In genomic region chr19:42589246-42589645, GRCm38 (mm10) we compare ENCODE assay signal across 13 mouse cellular contexts. TPM values are rescaled to one million over a fixed set of nuclear protein-coding genes. Genes with fewer than 3 reads are reported as not detected.
DNase-seq lines count a peak whose midpoint lies in the region; ATAC-seq and TF ChIP-seq lines count a peak whose summit lies in the region.
"Had no signal": no experiment of that assay in that cellular context is flagged by ENCODE, and none has a peak within 500 bp of the region (broad histone marks: within the 10 kb centered on the region; RNA-seq: fewer than 3 reads in every experiment).

No protein-coding gene starts in this region.

- no peak overlapping the region for H3K9ac ChIP-seq in heart, embryonic 11.5 days (ENCODE audit: low read depth, low read length)
- no peak overlapping the region for H3K9ac ChIP-seq in CH12.LX (ENCODE audit: insufficient read depth, low read depth)
- H3K9ac ChIP-seq: embryonic facial prominence, embryonic 12.5 days; midbrain, embryonic 12.5 days had no signal

- no peaks in the 10 kb centered on the region for H3K9me3 ChIP-seq in heart, embryonic 11.5 days (replicated peaks; ENCODE audit: control insufficient read depth, low read length)
- no peaks in the 10 kb centered on the region for H3K9me3 ChIP-seq in CH12.LX (replicated peaks; ENCODE audit: low read length)
- H3K9me3 ChIP-seq: embryonic facial prominence, embryonic 12.5 days; midbrain, embryonic 12.5 days had no signal

- peak; percentile 10 for DNase-seq in heart, adult 8-10 months (ENCODE audit: low spot score)
- no peak for DNase-seq in left cerebral cortex, adult 2 months (ENCODE audit: extremely low spot score in 1 of 2, low spot score in 2 of 2)
- DNase-seq in left cerebral cortex, adult 8-10 months (ENCODE audit: low spot score in 2 of 2), result no peak
- DNase-seq in CH12.LX (ENCODE audit: extremely low read depth) (no peak), adipocyte (ENCODE audit: low spot score) (peak; percentile 61)
- no peak for DNase-seq in thymus, postnatal 10 days (ENCODE audit: low spot score in 2 of 2)
- DNase-seq in gastrocnemius, adult 8-10 months (ENCODE audit: low spot score in 2 of 2), result no peak
- DNase-seq: adrenal gland, adult 8-10 months; gastrocnemius, postnatal 36 days had no signal

- no peak for TF ChIP-seq POLR2A in CH12.LX (IDR thresholded peaks at IDR 0.05; ENCODE audit: low read depth, low read length)

- in situ Hi-C loops in CH12.LX (cut with MboI; ENCODE audit: low pct_ligation_motif_present, low pct_unique_long_range_greater_than_20kb, low sequenced_read_pairs), result no loop called here

- no peak overlapping the region for H3K27ac ChIP-seq in heart, embryonic 11.5 days (ENCODE audit: low read depth, low read length)
- no peak overlapping the region for H3K27ac ChIP-seq in left cerebral cortex, adult 2 months
- no peak overlapping the region for H3K27ac ChIP-seq in CH12.LX (ENCODE audit: insufficient read depth, low read depth)
- H3K27ac ChIP-seq: embryonic facial prominence, embryonic 12.5 days; midbrain, embryonic 12.5 days had no signal

- no peak for TF ChIP-seq EP300 in CH12.LX (IDR thresholded peaks at IDR 0.05; ENCODE audit: low read length)

- intact Hi-C loops in left cerebral cortex, adult 2 months (cut with DNase I), result loop anchor here (1.0 to 2.0 kb wide), 2 partner anchors 66 to 156 kb away; no protein-coding TSS in a partner anchor

- WGBS in heart, embryonic 11.5 days (ENCODE audit: insufficient replicate concordance), result 84% methylated on average over 1 of the region's 1 CpGs

- peak; percentile 63 for TF ChIP-seq CTCF in left cerebral cortex, adult 2 months (IDR thresholded peaks at IDR 0.05)
- TF ChIP-seq CTCF in CH12.LX (conservative IDR thresholded peaks at IDR 0.05 in 1 of 2, IDR thresholded peaks at IDR 0.05 in 1 of 2; ENCODE audit: low read depth in 2 of 2, low read length in 2 of 2), result peak in 1 of 2 experiments; percentile 36; a peak in 2 of 4 replicates

- no peak for ATAC-seq in heart, embryonic 11.5 days (replicated peaks; ENCODE audit: insufficient number of reproducible peaks, low FRiP score, low TSS enrichment)
- ATAC-seq: inflammation-experienced regulatory T-cells, adult 6 months had no signal

- H3K79me2 ChIP-seq in CH12.LX (replicated peaks; ENCODE audit: control insufficient read depth, extremely low read depth, insufficient read depth, poor library complexity, severe bottlenecking), result no peaks in the 10 kb centered on the region

- H3K4me3 ChIP-seq in heart, embryonic 11.5 days (ENCODE audit: low read depth, low read length), result no peak overlapping the region
- H3K4me3 ChIP-seq in left cerebral cortex, adult 2 months, result no peak overlapping the region
- no peak overlapping the region for H3K4me3 ChIP-seq in CH12.LX (replicated peaks in 1 of 3; ENCODE audit: low read depth in 2 of 3, low read length in 2 of 3, poor library complexity in 1 of 3)
- H3K4me3 ChIP-seq: embryonic facial prominence, embryonic 12.5 days; midbrain, embryonic 12.5 days had no signal

- H3K4me1 ChIP-seq in heart, embryonic 11.5 days (ENCODE audit: control insufficient read depth, insufficient read depth, low read length), result peaks cover 14% of the 10 kb centered on the region
- H3K4me1 ChIP-seq in CH12.LX (ENCODE audit: control insufficient read depth in 1 of 2, insufficient read depth in 2 of 2), result peaks cover 0 to 6% of the 10 kb centered on the region in 2 experiments; a peak in 1 of 4 replicates
- H3K4me1 ChIP-seq: embryonic facial prominence, embryonic 12.5 days had no signal

- dilution Hi-C loops in CH12.LX (cut with MboI; ENCODE audit: extremely low pct_ligation_motif_present, extremely low pct_unique_long_range_greater_than_20kb, low sequenced_read_pairs), result no loop called here

- peak; percentile 32 for TF ChIP-seq RAD21 in CH12.LX (IDR thresholded peaks at IDR 0.05; ENCODE audit: low read depth, low read length)

- H3K27me3 ChIP-seq in heart, embryonic 11.5 days (ENCODE audit: control insufficient read depth, insufficient read depth, low read length), result no peaks in the 10 kb centered on the region
- no peaks in the 10 kb centered on the region for H3K27me3 ChIP-seq in CH12.LX (replicated peaks)
- H3K27me3 ChIP-seq: embryonic facial prominence, embryonic 12.5 days; midbrain, embryonic 12.5 days had no signal

- no peak overlapping the region for H3K4me2 ChIP-seq in heart, embryonic 11.5 days
- H3K4me2 ChIP-seq in CH12.LX (ENCODE audit: insufficient read depth, low read depth, poor library complexity, severe bottlenecking), result no peak overlapping the region
- H3K4me2 ChIP-seq: embryonic facial prominence, embryonic 12.5 days; midbrain, embryonic 12.5 days had no signal

- no peaks in the 10 kb centered on the region for H3K36me3 ChIP-seq in heart, embryonic 11.5 days (ENCODE audit: control insufficient read depth, insufficient read depth, low read length)
- peaks cover 29 to 75% of the 10 kb centered on the region in 2 experiments for H3K36me3 ChIP-seq in CH12.LX (replicated peaks in 1 of 2; ENCODE audit: control insufficient read depth in 1 of 2, insufficient read depth in 1 of 2, low read length in 1 of 2)

TF ChIP-seq in CH12.LX, 34 proteins besides CTCF, POLR2A, EP300 and RAD21:
- TF ChIP-seq CHD2 (IDR thresholded peaks at IDR 0.05; ENCODE audit: low read length), result no peak
- TF ChIP-seq PAX5 (IDR thresholded peaks at IDR 0.05; ENCODE audit: low read length), result no peak
- TF ChIP-seq UBTF (IDR thresholded peaks at IDR 0.05; ENCODE audit: low read depth, low read length), result no peak
- TF ChIP-seq MEF2A (IDR thresholded peaks at IDR 0.05; ENCODE audit: borderline replicate concordance, low read depth, low read length), result no peak
- no peak for TF ChIP-seq NELFE (IDR thresholded peaks at IDR 0.05; ENCODE audit: low read depth, low read length)
- no peak for TF ChIP-seq IRF4 (IDR thresholded peaks at IDR 0.05; ENCODE audit: low read depth, low read length)
- no peak for TF ChIP-seq MAFK (IDR thresholded peaks at IDR 0.05; ENCODE audit: insufficient replicate concordance, low read length)
- TF ChIP-seq POLR2AphosphoS2 (IDR thresholded peaks at IDR 0.05; ENCODE audit: low read depth, low read length), result no peak
- no peak for TF ChIP-seq ZMIZ1 (IDR thresholded peaks at IDR 0.05; ENCODE audit: low read depth, low read length)
- no peak for TF ChIP-seq MXI1 (IDR thresholded peaks at IDR 0.05; ENCODE audit: low read depth, low read length)
- TF ChIP-seq E2F4 (IDR thresholded peaks at IDR 0.05; ENCODE audit: insufficient replicate concordance, low read depth, low read length), result no peak
- no peak for TF ChIP-seq ZKSCAN1 (IDR thresholded peaks at IDR 0.05; ENCODE audit: borderline replicate concordance, low read depth, low read length)
- no peak for TF ChIP-seq GABPA (IDR thresholded peaks at IDR 0.05; ENCODE audit: insufficient replicate concordance, low read depth, low read length)
- TF ChIP-seq ZNF384 (IDR thresholded peaks at IDR 0.05; ENCODE audit: low read depth, low read length), result no peak
- TF ChIP-seq HCFC1 (IDR thresholded peaks at IDR 0.05; ENCODE audit: low read depth, low read length), result no peak

RNA-seq across cellular contexts. Expression of gene Loxl4, which starts 23.4 kb away (rescaled TPM):
- total RNA-seq in heart, adult 8-10 months (2022), result 1 to 10 TPM in 1 of 4 experiments, under 1 TPM in 3; 0.60 to 1.1 (median 0.81) TPM
- 0.14 and 0.24 TPM in 2 replicates for polyA plus RNA-seq in heart, embryonic 11.5 days (2014; fragmentation: Nextera tagmentation; extraction: Ambion mirVana)
- under 1 TPM; 0.20 to 0.35 TPM for total RNA-seq in left cerebral cortex, adult 2 months (2021)
- under 1 TPM; 0.14 to 0.98 (median 0.18) TPM for total RNA-seq in left cerebral cortex, adult 8-10 months (2022)
- 0.04 TPM in 1 of 2 replicates, not detected in the other for total RNA-seq in CH12.LX (2012; rRNA removed)
- total RNA-seq in CH12.LX (2014; rRNA removed), result not detected in 2 replicates
- 0.10 and 0.19 TPM in 2 replicates for polyA plus RNA-seq in CH12.LX (2012; ENCODE audit: insufficient read length, low read depth)
- total RNA-seq in gastrocnemius, adult 8-10 months (2022), result 1 to 10 TPM in 2 of 4 experiments, under 1 TPM in 2; 0.56 to 1.3 (median 1.1) TPM

Comparison
In these comparisons a context has a peak if more than half of its experiments do, and no peak if none do; other contexts are left out.
1. DNase-seq: peak in heart, adult 8-10 months (single experiment) and adipocyte (single experiment); none in left cerebral cortex, adult 2 months (0 of 2), left cerebral cortex, adult 8-10 months (0 of 2), CH12.LX (single experiment), thymus, postnatal 10 days (0 of 2) and gastrocnemius, adult 8-10 months (0 of 2).